Mouse (Mus musculus): ENCODE measurements around the gene App. TPM values are rescaled to one million over a fixed set of nuclear protein-coding genes. Genes with fewer than 3 reads are reported as not detected.
A peak's percentile ranks its signal among the peaks of the same experiment; 100 is the strongest.

Gene App
- polyA plus RNA-seq, 1 experiment from 2014 or later = 360 TPM

- DNase-seq (ENCODE audit: low spot score) (no peak), ATAC-seq (replicated peaks; ENCODE audit: low FRiP score, low read depth) (no peak)
- Histone ChIP-seq H3K27ac (no peak overlapping the region), H3K4me2 (ENCODE audit: low read length) (no peak overlapping the region), H3K9ac (ENCODE audit: low read depth, low read length) (no peak overlapping the region), H3K4me1 (replicated peaks; ENCODE audit: insufficient read depth, low read length) (no peaks in the 10 kb centered on the region), H3K27me3 (ENCODE audit: insufficient read depth, low read length) (no peaks in the 10 kb centered on the region), H3K36me3 (ENCODE audit: insufficient read depth, low read length) (peaks cover 58% of the 10 kb centered on the region), H3K9me3 (replicated peaks; ENCODE audit: low read length) (no peaks in the 10 kb centered on the region), H3K4me3 (replicated peaks; ENCODE audit: low read depth, low read length) (no peak overlapping the region)
- TF ChIP-seq CTCF (IDR thresholded peaks at IDR 0.05; ENCODE audit: low read depth) = no peak
- WGBS = 87% methylated on average over 9 of the region's 9 CpGs
Observed at GRCm38 (mm10) chr16:84963960-84964359, 209.6 kb downstream of the App start.

GRCm38 (mm10) chr16:84963527-84963926, 210.0 kb downstream of the App start:
- H3K9ac ChIP-seq (ENCODE audit: low read depth, low read length) = no peak overlapping the region
- peaks cover 56% of the 10 kb centered on the region for H3K36me3 ChIP-seq (ENCODE audit: insufficient read depth, low read length)
- H3K9me3 ChIP-seq (replicated peaks; ENCODE audit: low read length) = no peaks in the 10 kb centered on the region
- H3K4me1 ChIP-seq (replicated peaks; ENCODE audit: insufficient read depth, low read length) = no peaks in the 10 kb centered on the region
- ATAC-seq (replicated peaks; ENCODE audit: low FRiP score, low read depth) (no peak), DNase-seq (ENCODE audit: low spot score) (no peak)
- 88% methylated on average over 12 of the region's 12 CpGs for WGBS
- TF ChIP-seq CTCF (IDR thresholded peaks at IDR 0.05; ENCODE audit: low read depth) = no peak
- H3K4me2 ChIP-seq (ENCODE audit: low read length) = no peak overlapping the region
- H3K4me3 ChIP-seq (replicated peaks; ENCODE audit: low read depth, low read length) = no peak overlapping the region
- H3K27ac ChIP-seq = no peak overlapping the region
- H3K27me3 ChIP-seq (ENCODE audit: insufficient read depth, low read length) = no peaks in the 10 kb centered on the region

GRCm38 (mm10) chr16:84957253-84957652, 216.3 kb downstream of the App start:
- no peaks in the 10 kb centered on the region for H3K9me3 ChIP-seq (replicated peaks; ENCODE audit: low read length)
- no peak overlapping the region for H3K27ac ChIP-seq
- ATAC-seq (replicated peaks; ENCODE audit: low FRiP score, low read depth) (no peak), DNase-seq (ENCODE audit: low spot score) (no peak)
- H3K36me3 ChIP-seq (ENCODE audit: insufficient read depth, low read length) = peaks cover 58% of the 10 kb centered on the region
- no peaks in the 10 kb centered on the region for H3K27me3 ChIP-seq (ENCODE audit: insufficient read depth, low read length)
- 61% methylated on average over 6 of the region's 6 CpGs for WGBS
- H3K4me2 ChIP-seq (ENCODE audit: low read length) = no peak overlapping the region
- no peaks in the 10 kb centered on the region for H3K4me1 ChIP-seq (replicated peaks; ENCODE audit: insufficient read depth, low read length)
- TF ChIP-seq CTCF (IDR thresholded peaks at IDR 0.05; ENCODE audit: low read depth) = no peak
- H3K9ac ChIP-seq (ENCODE audit: low read depth, low read length) = no peak overlapping the region
- H3K4me3 ChIP-seq (replicated peaks; ENCODE audit: low read depth, low read length) = no peak overlapping the region

GRCm38 (mm10) chr16:84956690-84957089, 216.9 kb downstream of the App start:
- H3K27ac ChIP-seq = no peak overlapping the region
- TF ChIP-seq CTCF (IDR thresholded peaks at IDR 0.05; ENCODE audit: low read depth) = no peak
- peak; percentile 14; the same call in 1 of the 2 replicates for ATAC-seq (replicated peaks; ENCODE audit: low FRiP score, low read depth)
- H3K4me1 ChIP-seq (replicated peaks; ENCODE audit: insufficient read depth, low read length) = no peaks in the 10 kb centered on the region
- H3K9me3 ChIP-seq (replicated peaks; ENCODE audit: low read length) = no peaks in the 10 kb centered on the region
- H3K9ac ChIP-seq (ENCODE audit: low read depth, low read length) = no peak overlapping the region
- DNase-seq (ENCODE audit: low spot score) = no peak
- H3K4me2 ChIP-seq (ENCODE audit: low read length) = no peak overlapping the region
- WGBS = 90% methylated on average over 2 of the region's 2 CpGs
- H3K36me3 ChIP-seq (ENCODE audit: insufficient read depth, low read length) = peaks cover 55% of the 10 kb centered on the region
- H3K27me3 ChIP-seq (ENCODE audit: insufficient read depth, low read length) = no peaks in the 10 kb centered on the region
- no peak overlapping the region for H3K4me3 ChIP-seq (replicated peaks; ENCODE audit: low read depth, low read length)

- Histone ChIP-seq H3K4me3 (replicated peaks; ENCODE audit: low read depth, low read length) (no peak overlapping the region), H3K27me3 (ENCODE audit: insufficient read depth, low read length) (no peaks in the 10 kb centered on the region), H3K36me3 (ENCODE audit: insufficient read depth, low read length) (peaks cover 47% of the 10 kb centered on the region), H3K27ac (no peak overlapping the region), H3K4me1 (replicated peaks; ENCODE audit: insufficient read depth, low read length) (no peaks in the 10 kb centered on the region), H3K9me3 (replicated peaks; ENCODE audit: low read length) (no peaks in the 10 kb centered on the region), H3K9ac (ENCODE audit: low read depth, low read length) (no peak overlapping the region), H3K4me2 (ENCODE audit: low read length) (no peak overlapping the region)
- ATAC-seq (replicated peaks; ENCODE audit: low FRiP score, low read depth) (no peak), DNase-seq (ENCODE audit: low spot score) (no peak)
- TF ChIP-seq CTCF (IDR thresholded peaks at IDR 0.05; ENCODE audit: low read depth) = no peak
- WGBS = 78% methylated on average over 1 of the region's 1 CpGs
Observed at GRCm38 (mm10) chr16:84955840-84956239, 217.7 kb downstream of the App start.

GRCm38 (mm10) chr16:84955204-84955839, 218.2 kb downstream of the App start:
- H3K9ac ChIP-seq (ENCODE audit: low read depth, low read length) = no peak overlapping the region
- peaks cover 45% of the 10 kb centered on the region for H3K36me3 ChIP-seq (ENCODE audit: insufficient read depth, low read length)
- WGBS = 32% methylated on average over 26 of the region's 26 CpGs
- no peak overlapping the region for H3K4me3 ChIP-seq (replicated peaks; ENCODE audit: low read depth, low read length)
- no peaks in the 10 kb centered on the region for H3K4me1 ChIP-seq (replicated peaks; ENCODE audit: insufficient read depth, low read length)
- no peak overlapping the region for H3K27ac ChIP-seq
- DNase-seq (ENCODE audit: low spot score) (peak; percentile 92), ATAC-seq (replicated peaks; ENCODE audit: low FRiP score, low read depth) (peak; percentile 91)
- H3K27me3 ChIP-seq (ENCODE audit: insufficient read depth, low read length) = no peaks in the 10 kb centered on the region
- no peaks in the 10 kb centered on the region for H3K9me3 ChIP-seq (replicated peaks; ENCODE audit: low read length)
- TF ChIP-seq CTCF (IDR thresholded peaks at IDR 0.05; ENCODE audit: low read depth) = peak; percentile 96
- H3K4me2 ChIP-seq (ENCODE audit: low read length) = peak overlapping the region; percentile 25; the same call in 1 of the 2 replicates

GRCm38 (mm10) chr16:84931024-84931423, 242.5 kb downstream of the App start:
- Histone ChIP-seq H3K36me3 (ENCODE audit: insufficient read depth, low read length) (no peaks in the 10 kb centered on the region), H3K27ac (no peak overlapping the region), H3K4me3 (replicated peaks; ENCODE audit: low read depth, low read length) (no peak overlapping the region), H3K9ac (ENCODE audit: low read depth, low read length) (no peak overlapping the region), H3K4me2 (ENCODE audit: low read length) (no peak overlapping the region), H3K27me3 (ENCODE audit: insufficient read depth, low read length) (no peaks in the 10 kb centered on the region), H3K4me1 (replicated peaks; ENCODE audit: insufficient read depth, low read length) (no peaks in the 10 kb centered on the region), H3K9me3 (replicated peaks; ENCODE audit: low read length) (no peaks in the 10 kb centered on the region)
- 72% methylated on average over 3 of the region's 3 CpGs for WGBS
- ATAC-seq (replicated peaks; ENCODE audit: low FRiP score, low read depth) (no peak), DNase-seq (ENCODE audit: low spot score) (no peak)
- no peak for TF ChIP-seq CTCF (IDR thresholded peaks at IDR 0.05; ENCODE audit: low read depth)

Data from kidney, postnatal 0 days (tissue).